Mouse (Mus musculus) olfactory bulb, adult 2 months (tissue): ENCODE data around the gene Tbc1d17.

Experiments
- CTCF ChIP-seq: fragments of 200-500 bp; IDR thresholded peaks from 2 replicates; pipeline ENCODE4 v1.5.1; 2012; ENCODE audit warnings: low read depth, mild to moderate bottlenecking, low read length, moderate library complexity; ENCODE audit not compliant: insufficient read depth
- POLR2A ChIP-seq: fragments of 200-500 bp; IDR thresholded peaks from 2 replicates; pipeline ENCODE4 v1.6.1; 2012; ENCODE audit warnings: mild to moderate bottlenecking, low read depth, low read length, moderate library complexity; ENCODE audit not compliant: insufficient read depth

DNA sequence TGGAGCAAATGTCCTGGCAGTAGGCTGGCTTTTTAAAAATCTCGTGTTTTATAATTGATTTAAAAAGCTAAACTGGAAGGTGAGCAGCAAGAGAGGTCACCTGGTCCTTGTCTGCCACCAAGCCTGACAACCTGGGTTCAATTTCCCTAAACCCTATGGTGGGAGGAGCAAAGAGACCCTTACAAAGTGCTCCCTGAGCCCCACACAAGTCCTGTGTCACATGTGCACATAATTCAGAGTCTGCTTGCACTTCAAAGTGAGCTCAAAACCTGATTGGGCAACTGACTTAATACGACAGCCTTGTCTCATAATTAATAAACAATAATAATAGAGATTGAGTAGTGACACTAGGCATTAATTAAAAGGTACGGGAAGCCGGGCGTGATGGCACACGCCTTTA, 21.7 kb upstream of the Tbc1d17 start:
- TF ChIP-seq CTCF (no peak), POLR2A (no peak)
